Mouse (Mus musculus): ENCODE measurements around the gene Ccdc12.

GRCm38 (mm10) chr9:110631651-110632275, 24.5 kb upstream of the Ccdc12 start:
- TF ChIP-seq GATA1 (IDR thresholded peaks at IDR 0.05; ENCODE audit: low read length) (no peak), TAL1 (IDR thresholded peaks at IDR 0.05; ENCODE audit: low read length) (no peak)

Measured in erythroblast, embryonic 14.5 days (primary cell).